Mouse (Mus musculus): ENCODE measurements around the gene Msantd3.

Gene Msantd3

GRCm38 (mm10) chr4:48554132-48554531 is 14.4 kb downstream of the Msantd3 start:
- DNase-seq (ENCODE audit: low spot score in 2 of 2) = peak in 1 of 2 experiments; percentile 1

- peak in 1 of 2 experiments; percentile 14 for DNase-seq (ENCODE audit: low spot score in 2 of 2)
Measured at GRCm38 (mm10) chr4:48555729-48556128, 16.0 kb downstream of the Msantd3 start.

GRCm38 (mm10) chr4:48559652-48560051 is 19.9 kb downstream of the Msantd3 start:
- no peak for DNase-seq (ENCODE audit: low spot score in 2 of 2)

GRCm38 (mm10) chr4:48561824-48562223 is 22.1 kb downstream of the Msantd3 start:
- DNase-seq (ENCODE audit: low spot score in 2 of 2) = no peak

- no peak for DNase-seq (ENCODE audit: low spot score in 2 of 2)
Measured at GRCm38 (mm10) chr4:48564962-48565361, 25.2 kb downstream of the Msantd3 start.

- no peak for DNase-seq (ENCODE audit: low spot score in 2 of 2)
Measured at GRCm38 (mm10) chr4:48576361-48576760, 36.6 kb downstream of the Msantd3 start.

GRCm38 (mm10) chr4:48577831-48578230 is 38.1 kb downstream of the Msantd3 start:
- no peak for DNase-seq (ENCODE audit: low spot score in 2 of 2)

- no peak for DNase-seq (ENCODE audit: low spot score in 2 of 2)
Measured at GRCm38 (mm10) chr4:48578399-48578798, 38.7 kb downstream of the Msantd3 start.

GRCm38 (mm10) chr4:48579475-48580110 is 39.9 kb downstream of the Msantd3 start:
- DNase-seq (ENCODE audit: low spot score in 2 of 2) = no peak

- DNase-seq (ENCODE audit: low spot score in 2 of 2) = no peak
Measured at GRCm38 (mm10) chr4:48581201-48581600, 41.5 kb downstream of the Msantd3 start.

GRCm38 (mm10) chr4:48581993-48582392 is 42.3 kb downstream of the Msantd3 start:
- no peak for DNase-seq (ENCODE audit: low spot score in 2 of 2)

GRCm38 (mm10) chr4:48582941-48583340 is 43.2 kb downstream of the Msantd3 start:
- no peak for DNase-seq (ENCODE audit: low spot score in 2 of 2)

GRCm38 (mm10) chr4:48584421-48585240 is 44.9 kb downstream of the Msantd3 start, which contains the start of gene Tmeff1:
Gene Tmeff1 (plus strand): TSS chr4:48585174.
- DNase-seq (ENCODE audit: low spot score in 2 of 2) = no peak

GRCm38 (mm10) chr4:48585241-48586098 is 45.7 kb downstream of the Msantd3 start:
- DNase-seq (ENCODE audit: low spot score in 2 of 2) = peak in 1 of 2 experiments; percentile 7

GRCm38 (mm10) chr4:48586099-48586821 is 46.5 kb downstream of the Msantd3 start:
- no peak for DNase-seq (ENCODE audit: low spot score in 2 of 2)

GRCm38 (mm10) chr4:48587526-48587925 is 47.8 kb downstream of the Msantd3 start:
- DNase-seq (ENCODE audit: low spot score in 2 of 2) = no peak

- no peak for DNase-seq (ENCODE audit: low spot score in 2 of 2)
Measured at GRCm38 (mm10) chr4:48588576-48588975, 48.8 kb downstream of the Msantd3 start.

- DNase-seq (ENCODE audit: low spot score in 2 of 2) = no peak
Measured at GRCm38 (mm10) chr4:48590862-48591261, 51.1 kb downstream of the Msantd3 start.

- DNase-seq (ENCODE audit: low spot score in 2 of 2) = no peak
Measured at GRCm38 (mm10) chr4:48591390-48591789, 51.7 kb downstream of the Msantd3 start.

- peak in 1 of 2 experiments; percentile 40 for DNase-seq (ENCODE audit: low spot score in 2 of 2)
Measured at GRCm38 (mm10) chr4:48592328-48592727, 52.6 kb downstream of the Msantd3 start.

GRCm38 (mm10) chr4:48592844-48593243 is 53.1 kb downstream of the Msantd3 start:
- no peak for DNase-seq (ENCODE audit: low spot score in 2 of 2)

Measured in natural killer cell, adult 2 months (primary cell).